Mouse (Mus musculus) thymus, postnatal 4 days (tissue): ENCODE data around the gene Cdc42ep1.
"Not testable (repeated sequence)": the region's sequence is repeated elsewhere in the genome, so short reads cannot be mapped to it uniquely, and the experiment has no call there.

Experiments used
- DNase-seq: peaks from one replicate; pipeline ENCODE4 v3.0.0; 2021

The Cdc42ep1 gene

DNA sequence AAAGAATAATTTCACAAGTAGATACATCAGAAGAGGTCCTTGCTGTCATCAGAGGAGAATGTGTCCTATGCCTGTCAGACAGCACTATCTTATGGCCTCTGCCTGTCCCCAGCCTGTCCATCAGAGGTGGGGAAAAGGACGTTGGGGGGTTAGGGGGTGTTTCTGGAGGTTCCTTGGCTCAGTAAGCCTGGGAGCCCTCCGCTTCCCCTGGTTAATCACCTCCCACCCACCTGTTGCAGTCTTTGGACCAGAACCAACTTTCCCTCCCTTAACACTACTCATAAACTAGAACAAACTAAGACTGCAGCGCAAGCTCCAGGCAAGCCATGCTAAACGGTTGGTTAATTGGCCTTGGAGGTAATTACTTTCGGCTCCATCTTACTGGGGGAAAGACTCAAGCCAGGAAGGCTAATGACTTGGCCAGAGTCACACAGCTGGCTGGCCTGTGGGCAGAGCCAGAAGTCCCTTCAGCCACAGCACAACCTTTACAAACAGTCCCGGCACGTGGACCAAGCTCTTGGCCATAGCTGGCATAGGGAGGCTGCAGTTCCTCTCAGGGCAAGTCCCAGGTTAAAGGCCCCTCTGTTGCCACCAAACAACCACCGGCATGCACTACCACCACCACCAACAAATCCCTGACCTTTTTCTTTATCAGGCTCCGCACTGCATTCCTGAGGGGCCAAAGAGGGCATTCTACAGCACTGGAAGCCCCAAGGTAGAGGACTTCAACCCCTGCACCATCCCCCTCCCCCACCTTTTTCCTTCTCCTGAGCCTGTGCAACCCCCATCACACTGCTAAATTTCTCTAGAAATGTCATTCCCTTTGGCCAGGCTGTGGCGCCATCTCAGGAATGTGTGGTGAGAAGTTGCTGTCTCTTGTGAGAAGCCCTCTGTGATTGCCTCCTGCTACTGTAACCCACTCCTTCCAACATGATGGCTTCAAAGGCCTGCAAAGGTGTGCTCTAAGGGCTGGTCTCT lies 11.4 kb upstream of the Cdc42ep1 start:
- DNase-seq, result no peak

DNA sequence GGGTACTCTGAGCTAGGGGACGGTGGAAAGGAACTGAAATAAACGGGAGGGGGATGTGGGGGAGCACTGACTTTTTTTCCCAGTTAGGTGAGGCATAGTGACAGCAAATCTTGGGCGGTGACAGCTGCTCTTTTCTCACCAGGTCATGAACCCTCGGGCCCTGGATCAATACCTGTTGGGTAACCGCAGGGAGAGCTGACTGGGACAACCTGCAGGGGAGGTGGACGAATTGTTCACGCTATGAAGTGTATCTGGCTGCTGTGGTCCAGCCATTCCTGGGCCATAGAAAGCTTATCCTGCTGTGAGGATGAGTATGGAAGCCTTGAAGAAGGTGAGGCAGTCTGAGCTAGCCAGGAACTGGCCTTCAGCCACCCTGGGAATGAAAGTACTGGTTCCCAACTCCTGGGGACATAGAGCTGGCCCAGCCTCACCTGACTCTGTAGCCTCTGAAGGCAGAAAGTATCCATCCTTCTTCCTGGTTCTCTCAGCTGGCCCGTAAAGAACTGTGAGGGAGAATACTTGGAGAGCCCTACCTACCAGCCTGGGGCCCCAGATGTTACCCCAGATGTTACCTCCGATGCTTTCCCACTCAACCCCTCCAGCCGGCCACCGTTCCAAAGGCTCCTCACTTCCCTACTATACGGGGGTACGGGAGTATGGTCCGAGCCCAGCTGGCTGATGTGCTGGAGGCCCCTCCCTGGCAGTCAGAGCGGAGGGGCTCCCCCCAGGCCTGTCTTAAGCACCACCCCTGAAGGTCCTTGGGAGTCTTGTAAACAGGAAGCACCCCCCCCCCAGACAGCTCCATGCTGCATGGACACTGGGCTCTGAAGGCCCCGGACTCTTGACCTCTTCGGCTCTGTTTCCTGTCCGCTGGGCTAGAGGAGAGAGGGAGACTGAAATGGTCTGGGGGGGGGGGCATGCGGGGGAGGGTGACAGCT lies 10.4 kb upstream of the Cdc42ep1 start:
- no peak for DNase-seq

DNA sequence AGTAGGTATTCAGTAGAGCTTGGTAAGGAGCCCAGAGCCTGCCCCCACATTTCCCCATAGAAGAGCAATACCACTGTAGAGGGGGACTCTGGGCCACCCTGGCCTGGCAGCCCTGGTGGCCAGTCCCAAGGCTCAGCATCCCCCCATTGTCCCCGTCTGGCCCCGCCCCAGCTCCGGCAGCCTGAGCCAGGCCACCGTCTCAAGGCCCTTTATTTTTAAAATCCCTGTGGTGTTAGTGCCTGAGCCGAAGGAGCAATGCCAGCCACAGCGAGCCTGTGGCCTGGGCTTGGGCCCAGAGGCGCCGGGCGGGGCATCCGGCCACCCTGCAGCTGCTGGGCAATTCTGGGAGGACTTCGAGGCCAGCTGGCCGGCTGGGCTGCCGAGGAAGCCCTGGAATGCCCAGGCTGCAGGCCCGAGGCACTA lies 9.7 kb upstream of the Cdc42ep1 start:
- DNase-seq, result no peak

DNA sequence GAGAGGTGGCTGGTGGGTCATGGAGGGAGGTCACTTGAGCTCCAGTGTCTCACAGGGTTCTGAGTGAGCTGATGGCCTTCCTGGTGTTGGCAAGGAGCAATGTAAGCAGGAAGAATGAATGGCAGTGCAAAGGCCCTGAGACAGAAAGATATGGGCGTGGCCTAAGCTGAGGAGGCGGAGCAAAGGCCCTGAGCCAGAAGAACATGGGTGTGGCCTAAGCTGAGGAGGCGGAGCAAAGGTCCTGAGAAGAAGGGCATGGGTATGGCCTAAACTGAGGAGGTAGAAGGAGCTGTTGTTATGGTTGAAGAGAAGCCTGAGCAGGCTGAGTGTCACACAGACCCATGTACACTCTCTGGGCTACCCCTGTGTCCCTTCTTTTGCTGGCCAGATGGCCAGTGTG lies 8.8 kb upstream of the Cdc42ep1 start:
- DNase-seq, result peak; percentile 46

DNA sequence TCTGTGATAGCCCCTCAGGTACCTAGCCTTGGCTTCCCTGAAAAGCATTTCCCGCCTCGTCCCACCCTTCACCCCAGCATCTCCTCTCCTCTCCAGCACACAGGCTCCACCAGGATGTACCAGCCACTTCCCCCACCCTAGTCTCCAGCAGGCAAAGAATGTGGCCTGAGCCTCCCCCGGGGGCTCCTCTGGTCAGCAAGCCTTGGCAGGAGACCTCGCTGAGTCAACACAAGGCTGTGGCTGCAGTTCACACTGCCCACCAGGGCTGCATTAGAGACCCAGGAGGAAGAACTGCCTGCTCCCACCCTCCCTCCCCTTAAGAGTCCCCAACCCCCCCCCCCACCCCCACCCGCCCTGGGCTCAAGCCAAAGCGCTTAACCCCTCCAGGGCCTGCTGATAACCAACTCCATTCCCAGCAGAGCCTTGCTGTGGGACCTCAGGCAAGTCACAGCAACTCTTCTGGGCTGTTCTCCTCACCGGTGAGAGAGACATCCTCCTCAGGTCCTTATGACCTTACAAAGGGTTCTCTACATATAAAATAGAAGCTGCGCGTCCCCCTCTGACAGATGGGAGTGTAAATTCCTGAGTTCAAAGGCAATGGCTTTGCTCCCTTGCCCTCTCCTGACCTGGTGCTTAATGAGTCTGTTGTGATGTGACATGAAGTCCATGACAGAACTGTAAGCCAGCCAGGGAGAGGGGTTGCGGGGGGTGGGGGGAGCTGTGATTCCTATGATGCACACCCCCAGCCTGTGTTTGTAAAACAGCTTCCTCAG lies 8.0 kb upstream of the Cdc42ep1 start:
- DNase-seq, result no peak

DNA sequence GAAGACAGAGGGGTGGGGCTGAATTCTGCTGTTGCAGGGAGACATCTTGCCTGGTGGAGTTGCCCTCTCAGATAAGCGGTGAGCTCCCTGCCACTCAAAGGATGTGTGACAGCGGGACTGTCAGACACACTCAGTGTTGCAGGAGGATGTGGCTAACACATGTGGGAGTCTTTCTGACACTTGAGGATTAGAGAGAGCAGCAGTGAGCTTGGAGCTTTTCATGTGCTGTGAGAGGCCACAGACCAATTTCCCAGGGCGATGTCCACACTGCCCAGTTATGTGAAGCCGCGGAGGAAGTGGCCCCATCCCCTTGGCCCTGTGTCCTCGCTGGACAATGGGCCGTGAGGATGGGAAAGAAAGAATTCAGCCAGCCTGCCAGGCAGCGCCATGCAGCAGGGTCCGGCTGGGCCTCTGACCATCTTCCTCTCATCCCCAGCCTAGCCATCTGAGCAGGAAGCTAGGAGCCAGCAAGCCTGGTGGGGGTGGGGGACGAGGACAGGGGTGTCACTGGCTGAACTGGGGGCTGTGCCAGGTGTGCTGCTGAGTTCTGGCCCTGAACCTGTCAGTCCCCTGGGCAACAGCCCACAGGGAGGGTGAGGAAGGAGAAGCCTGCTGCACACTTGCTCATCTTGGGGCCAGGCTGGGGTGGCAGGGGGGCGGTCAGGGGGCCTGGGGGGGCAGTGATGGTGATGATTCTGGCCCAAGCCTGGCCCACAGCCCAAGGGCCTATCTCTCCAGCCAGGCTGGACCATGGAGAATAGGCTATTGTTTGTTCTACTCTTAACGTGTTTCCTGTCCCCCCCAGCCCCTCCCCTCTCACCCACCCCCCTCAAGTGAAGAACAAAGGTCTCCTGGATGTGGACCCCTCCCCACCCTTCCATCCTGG lies 7.0 kb upstream of the Cdc42ep1 start:
- peak; percentile 52 for DNase-seq

DNA sequence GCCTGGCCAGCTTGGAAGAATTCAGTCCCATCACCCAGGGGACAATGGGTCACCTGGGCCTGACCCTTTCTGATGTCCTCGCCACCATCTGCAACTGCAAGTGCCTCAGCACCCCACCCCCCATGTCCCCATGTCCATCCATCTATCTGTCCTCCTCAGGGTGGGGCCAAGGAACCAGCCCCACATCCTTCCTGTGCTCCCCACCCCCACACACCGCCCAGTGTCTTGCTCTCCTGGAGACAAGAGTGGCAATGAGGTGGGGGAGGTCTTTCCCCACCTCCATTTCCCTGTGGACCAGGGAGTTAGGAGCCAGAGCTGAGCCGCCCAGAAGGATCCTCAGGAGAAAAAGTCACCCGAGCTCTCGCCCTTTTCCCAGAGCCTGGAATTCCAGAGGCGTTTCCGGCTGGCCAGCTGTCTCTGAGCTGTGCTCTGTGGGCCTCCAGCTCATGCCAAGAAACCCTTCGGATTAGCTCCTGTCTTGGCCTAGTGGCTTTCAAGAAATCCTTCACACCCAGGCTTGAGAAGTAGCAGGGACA lies 6.3 kb upstream of the Cdc42ep1 start:
- no peak for DNase-seq

DNA sequence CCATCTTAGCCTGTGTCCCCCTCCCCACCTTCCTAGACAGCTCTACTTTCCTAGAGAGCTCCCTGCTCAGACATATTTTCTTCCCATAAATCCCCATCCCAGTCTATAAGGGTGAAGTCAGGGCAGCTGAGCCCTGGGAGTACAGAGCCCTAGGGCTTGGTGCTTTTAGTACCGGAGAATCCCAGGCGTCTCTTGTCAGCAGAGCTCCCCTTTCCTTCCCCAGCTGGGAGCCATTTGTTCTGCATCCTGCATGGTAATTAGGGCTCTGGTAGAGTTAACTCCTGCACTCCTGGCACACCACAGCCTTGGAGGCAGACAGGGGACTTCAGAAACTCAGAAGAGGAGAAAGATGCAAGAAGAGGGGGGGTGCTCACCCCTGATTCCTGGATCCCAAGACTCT lies 2.7 kb upstream of the Cdc42ep1 start:
- no peak for DNase-seq

DNA sequence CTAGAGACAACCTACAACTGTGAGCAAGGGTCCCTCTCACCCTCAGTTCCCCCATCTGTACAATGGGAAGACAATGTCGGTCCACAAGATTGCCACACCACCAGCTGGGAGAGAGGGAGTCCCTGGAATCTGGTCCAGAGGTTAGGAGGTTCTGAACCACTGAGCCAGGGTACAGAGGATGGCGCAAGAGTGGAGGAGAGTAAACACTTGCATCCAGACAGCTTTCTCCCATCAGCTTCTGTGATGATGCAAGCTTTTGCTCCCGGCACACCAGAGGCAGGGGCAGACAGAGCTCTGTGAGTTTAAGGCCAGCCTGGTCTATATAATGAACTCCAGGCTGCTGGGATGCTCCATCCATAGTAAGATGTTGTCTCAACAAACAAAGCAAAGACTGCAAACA lies 2.2 kb upstream of the Cdc42ep1 start:
- DNase-seq, result no peak

DNA sequence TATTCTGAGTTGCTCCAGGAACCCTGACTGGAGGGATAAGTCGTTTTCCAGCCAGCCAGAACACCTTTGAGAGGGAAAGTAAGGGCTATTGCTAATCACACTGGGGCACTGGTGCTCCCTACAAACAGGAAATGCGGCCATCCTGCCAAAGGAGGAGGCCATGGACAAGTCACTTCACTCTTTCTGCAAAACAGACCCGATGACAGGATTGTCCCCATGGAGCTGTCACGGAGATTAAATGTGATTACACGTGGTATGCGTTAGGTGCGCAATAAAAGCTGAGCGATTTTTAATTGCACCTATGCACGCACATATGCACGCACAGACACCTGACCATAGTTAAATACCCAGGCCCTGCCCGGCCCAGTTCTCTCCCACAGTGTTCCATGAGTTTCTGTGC lies 1.7 kb upstream of the Cdc42ep1 start:
- no peak for DNase-seq

DNA sequence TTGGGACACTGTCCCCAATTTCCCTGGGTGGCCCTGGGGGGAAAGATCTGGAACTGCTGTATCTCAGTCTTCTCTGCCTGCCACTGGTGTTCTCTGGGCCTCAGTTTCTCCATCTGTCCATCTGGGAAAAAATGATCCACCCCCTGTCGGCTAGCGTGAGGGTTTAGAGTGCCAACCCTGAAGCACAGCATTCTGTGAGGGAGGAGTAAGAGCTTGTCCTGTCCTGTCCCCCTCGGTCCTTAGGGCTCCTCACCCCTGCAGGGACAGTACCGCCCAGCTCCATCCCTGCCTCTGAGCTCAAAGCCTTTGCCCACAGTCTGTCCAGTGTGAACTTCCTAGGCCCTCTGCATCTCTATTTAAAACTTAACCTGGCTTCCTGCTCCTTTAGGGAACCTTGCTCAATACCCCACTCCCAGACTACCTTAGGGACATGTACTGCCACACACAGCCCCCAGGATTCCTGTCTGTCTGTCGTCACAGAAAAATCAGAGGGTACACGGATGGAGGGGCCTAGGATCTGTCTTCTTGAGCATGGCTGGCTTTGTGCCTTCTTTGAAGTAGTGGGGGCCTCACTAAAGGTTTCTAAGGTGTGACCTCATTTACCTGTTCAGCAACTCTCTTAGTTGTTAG lies 1.1 kb upstream of the Cdc42ep1 start:
- DNase-seq, result no peak

DNA sequence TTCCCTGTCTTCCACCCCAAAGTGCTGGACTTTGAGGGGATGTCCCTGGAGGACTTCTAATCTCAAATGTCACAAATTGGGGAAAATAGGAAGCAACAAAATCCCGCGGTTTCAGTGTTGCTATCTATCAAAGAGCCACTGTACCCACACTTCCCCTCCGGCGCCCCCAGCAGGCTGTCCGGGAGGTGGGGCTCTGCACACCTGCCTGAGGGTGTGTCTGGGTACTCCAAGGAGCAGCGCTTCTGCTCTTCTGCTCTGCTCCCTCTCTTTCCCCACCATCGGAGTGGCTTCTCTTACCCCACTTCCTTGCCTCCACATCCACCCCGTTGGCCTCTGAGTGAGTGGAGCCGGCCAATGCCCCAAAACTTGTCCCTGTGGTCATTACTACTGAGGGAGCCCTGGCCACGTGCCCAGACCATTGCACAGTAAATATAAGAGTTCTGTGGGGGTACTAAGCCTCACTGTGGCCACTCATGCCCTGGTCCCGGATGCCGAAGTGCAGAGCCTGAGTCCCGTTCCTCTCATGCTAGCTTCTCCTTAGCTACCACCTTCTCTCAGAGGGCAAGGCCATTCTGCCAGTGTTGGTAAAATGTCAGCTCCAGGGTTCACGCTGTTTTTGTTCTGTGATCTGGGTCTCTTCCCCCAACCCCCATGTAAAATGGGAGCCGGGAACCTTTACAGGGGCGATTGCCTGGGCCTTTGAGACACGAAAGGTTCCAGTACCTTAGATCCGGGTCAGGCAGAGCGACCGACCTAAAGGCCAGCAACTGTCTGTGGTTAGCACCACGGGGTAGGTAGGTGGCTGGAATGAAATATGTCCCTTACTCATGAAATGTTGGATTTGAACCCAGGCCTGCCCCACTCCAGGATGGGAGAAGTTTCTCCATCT lies 1.4 kb downstream of the Cdc42ep1 start:
- DNase-seq, result peak; percentile 86

DNA sequence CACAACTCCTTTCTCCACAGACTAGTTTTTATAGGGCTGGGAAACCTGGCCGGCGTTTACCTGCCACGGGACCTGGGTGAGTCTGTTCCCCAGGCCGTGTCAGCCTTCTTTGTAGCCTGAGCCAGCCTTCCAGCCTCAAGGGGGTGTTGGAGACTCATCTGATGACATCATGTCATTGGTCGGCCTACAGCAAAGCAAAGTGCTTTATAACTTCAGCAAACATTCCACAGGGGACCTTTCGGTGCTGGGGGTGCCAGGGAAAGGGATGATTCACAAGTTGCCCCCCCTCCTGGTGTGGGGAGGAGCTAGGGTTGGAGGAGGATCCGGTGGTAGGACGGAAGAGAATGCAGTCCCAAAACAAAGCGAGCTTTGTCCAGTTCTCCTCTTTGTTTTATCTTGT lies 2.4 kb downstream of the Cdc42ep1 start:
- DNase-seq, result no peak

DNA sequence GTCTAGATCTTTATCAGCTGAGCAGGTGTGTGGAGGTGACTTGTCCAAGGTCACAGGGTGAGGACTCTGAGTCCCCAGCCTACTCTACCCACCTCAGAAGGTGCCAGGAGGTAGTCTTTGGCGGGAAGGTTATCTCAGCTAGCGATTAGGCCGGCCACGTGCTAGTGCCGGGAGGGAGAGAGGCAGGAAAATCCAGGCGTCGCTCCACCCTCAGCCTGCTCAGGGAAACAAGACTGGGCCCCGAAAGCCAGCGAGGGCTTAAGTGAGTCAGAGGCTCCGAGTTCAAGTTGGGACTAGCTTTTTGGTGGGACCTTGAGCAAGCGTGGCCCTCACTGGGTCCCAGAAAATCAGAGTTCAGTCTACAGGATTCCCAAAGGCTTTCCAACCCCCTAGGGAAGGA lies 2.9 kb downstream of the Cdc42ep1 start:
- DNase-seq, result no peak

DNA sequence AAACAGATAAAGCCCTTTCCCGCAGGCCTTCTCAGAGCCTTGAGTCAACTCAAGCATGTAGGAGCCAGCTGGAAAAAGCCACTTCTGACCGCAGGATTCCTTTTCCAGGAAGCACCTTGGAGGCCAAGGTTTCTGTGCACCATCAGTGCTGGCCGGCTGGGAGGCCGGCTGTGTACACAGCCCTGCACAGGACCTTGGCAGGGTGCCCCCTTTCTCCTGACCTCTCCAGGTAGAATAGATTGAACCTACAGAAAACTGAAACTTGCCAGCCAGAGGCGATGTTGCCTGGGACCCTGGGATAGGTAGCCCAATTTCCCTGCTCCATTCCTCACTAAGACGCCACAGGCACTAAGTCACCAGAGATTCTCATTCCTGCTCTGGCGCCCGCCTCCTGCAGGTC lies 3.4 kb downstream of the Cdc42ep1 start:
- no peak for DNase-seq

DNA sequence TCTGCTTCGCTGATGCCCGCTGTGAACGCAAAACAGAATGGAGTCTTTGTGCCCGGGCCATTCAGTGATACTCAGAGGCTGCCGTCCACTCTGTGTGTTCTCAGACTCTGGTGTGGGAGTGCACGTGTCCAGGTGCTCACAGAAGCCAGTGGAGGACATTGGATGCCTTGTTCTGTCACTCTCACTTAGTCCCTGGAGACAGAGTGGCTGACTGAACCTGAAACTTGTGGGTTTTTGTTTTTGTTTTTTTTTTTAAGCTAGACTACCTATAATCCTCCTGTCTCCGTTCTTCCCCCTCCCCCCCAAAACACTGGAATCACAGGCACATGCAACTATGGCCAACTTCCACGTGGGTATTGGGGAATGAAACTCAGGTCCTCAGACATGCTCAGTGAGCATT lies 3.9 kb downstream of the Cdc42ep1 start:
- no peak for DNase-seq

DNA sequence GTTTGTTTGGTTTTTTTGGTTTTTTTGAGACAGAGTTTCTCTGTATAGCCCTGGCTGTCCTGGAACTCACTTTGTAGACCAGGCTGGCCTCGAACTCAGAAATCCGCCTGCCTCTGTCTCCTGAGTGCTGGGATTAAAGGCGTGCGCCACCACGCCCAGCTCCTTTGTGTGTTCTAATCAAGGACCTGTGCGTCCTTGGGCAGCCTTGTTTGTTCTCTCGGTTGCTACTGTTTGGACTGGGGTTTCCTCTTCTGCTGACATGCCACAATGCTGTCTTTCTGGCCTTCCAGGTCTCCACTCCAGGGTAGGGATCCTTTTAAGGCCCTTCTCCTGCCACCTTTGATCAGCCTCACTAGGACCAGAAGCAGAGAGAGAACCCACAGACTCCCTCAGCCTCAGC lies 4.4 kb downstream of the Cdc42ep1 start:
- not testable (repeated sequence) for DNase-seq

DNA sequence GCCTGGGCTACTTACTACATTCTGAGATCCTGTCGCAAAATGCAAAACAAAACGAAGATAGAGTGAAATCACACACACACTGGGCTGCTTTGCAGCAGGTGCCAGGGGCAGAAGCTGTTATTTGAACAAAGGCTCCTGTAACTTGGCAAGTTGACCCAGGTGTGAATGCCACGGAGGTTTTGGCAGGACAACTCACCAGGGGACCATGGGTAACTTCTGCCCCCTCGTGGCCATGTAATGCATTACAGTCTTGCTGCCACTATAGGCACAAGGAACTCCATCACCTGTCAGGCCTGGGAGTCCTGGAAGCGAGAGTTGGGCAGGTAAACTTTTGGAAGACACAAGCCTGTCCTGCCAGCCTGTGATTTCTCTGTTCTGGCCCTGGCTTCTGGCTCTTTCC lies 6.0 kb downstream of the Cdc42ep1 start:
- peak; percentile 92 for DNase-seq

DNA sequence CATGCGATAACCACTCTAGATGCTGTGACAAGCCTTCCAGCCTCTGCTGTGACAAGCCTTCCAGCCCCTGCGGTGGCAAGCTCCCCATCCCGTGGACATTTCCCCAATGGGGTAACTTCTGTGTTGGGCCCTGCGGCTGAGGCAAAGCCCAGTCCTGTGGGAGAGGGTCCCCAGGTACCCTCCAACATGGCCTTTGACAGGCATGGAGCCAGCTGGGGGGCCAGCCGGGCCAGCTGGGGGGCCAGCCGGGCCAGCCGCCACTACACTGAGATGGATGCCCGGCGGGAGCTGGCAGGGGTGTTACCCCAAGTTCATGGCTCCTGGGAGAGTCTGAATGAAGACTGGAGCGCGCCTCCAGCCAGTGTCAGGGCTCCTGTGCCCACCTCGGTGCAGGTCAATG lies 7.1 kb downstream of the Cdc42ep1 start:
- no peak for DNase-seq
